Mouse (Mus musculus): ENCODE data around the gene Tmem234.

Tmem234 gene

DNA sequence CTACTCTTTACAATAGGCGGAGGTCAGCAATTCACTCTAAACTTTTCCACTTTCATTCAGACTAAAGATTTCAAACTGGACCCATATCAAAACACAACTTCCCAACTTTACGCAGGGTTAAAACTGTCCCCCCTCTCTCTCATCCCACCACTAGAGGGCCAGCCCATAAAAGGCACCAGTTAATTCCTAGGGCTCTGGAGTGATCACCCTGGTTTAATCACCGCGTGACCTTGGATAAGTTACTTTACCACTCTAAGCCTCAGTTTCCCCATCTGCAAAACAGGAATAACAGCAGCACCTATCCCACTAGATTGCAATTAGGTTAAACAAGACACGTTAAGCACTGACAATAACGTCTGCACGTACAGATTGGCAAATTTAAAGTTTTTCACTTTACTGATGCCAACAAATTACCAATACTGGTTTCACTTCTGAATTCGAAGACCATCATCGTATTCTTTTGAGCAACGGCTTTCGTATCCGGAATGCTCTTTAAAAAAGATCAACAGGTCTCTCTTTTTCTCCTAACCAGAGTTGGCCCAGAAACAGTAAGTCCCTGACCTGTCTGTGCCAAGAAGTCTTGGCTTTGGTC, 71.1 kb downstream of the Tmem234 start:
- DNase-seq (ENCODE audit: low read depth, low spot score), result no peak

DNA sequence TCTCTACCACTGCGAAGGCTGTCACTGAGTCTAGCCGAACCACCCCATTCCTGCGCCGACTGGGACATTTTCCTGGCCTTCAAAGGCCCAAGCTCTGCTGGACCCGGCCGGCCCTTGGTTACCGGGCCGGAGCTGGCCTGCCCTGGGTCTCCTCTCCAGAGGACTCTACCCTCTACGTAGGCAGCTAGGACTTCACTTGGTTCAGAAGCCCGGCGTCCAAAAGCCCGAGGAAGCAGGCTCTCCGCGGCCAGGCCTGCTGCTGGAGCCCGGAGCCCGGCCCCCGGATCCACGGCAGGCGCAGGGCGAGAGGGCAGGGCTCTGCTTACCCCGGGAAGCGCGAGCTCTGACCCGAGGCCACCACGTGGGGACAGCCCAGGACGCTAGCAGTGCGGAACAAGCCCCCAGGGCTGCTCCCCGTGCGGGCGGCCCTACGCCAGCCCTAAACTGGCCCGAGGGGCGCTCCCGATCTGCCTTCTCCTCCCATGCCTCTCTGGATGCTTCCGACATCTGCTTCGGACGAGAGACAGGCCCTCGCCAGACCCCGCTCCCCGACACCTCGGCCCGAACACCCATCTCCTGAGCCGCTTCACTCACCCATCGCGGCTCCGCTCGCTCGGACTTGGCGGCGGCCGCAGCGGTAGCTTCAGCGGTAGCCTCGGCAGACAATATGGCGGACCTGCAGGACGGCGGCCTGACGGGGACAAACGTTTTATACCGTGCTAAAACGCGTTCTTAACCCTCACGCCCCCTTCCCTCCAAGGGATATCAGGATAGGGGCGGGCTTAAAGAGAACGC, 71.8 kb downstream of the Tmem234 start, which contains the start of gene Kpna6:
Gene Kpna6 (minus strand): TSS at position 685 of the 795 bp plus-strand sequence.
- peak; percentile 94 for DNase-seq (ENCODE audit: low read depth, low spot score)

DNA sequence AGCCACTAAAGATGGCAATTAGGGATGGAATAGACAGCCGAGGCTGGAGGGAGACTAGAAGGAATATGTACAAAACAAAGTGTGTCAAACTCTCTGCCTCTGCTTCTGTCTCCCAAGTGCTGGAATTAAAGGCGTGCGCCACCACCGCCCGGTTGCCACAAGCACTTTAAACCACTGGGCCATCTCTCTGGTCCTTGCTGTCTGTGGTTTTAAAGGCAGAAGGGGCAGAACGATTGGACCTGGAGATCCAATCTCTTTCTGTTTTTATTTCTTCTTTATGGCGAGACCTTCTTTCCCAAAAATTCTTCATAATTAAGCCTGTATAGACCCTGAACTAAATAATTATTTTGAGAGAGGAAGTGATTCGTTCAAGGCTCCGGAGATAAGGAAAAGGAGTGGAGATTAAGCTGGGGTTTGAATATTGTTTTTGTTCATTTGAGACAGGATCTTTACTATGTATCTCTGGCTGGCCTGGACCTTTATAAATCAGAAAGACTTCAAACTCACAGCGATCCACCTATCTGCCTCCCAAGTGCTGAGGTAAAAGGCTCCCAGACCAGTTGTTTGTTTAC, 72.5 kb downstream of the Tmem234 start:
- no peak for DNase-seq (ENCODE audit: low read depth, low spot score)
